ENCODE assay signal across 14 mouse cellular contexts in the genomic region with DNA sequence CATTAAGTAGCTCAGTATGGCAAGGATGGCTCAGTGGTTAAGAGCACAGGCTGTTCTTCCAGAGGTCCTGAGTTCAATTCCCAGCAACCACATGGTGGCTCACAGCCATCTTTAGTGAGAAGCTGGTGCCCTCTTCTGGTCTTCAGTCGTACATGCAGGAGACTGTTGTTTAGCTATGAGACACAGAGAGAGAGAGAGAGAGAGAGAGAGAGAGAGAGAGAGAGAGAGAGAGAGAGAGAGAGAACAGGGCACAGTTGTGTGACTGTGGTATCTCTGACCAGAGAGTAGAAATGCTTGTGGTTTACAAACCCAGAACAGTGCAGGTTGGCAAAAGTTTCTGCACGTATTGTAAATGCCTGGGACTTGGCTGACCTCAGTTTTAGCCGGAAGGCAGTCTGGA. TPM values are rescaled to one million over a fixed set of nuclear protein-coding genes. Genes with fewer than 3 reads are reported as not detected.
A peak's percentile ranks its signal among the peaks of the same experiment; 100 is the strongest.
DNase-seq lines count a peak whose midpoint lies in the region; ATAC-seq and TF ChIP-seq lines count a peak whose summit lies in the region.
"Not testable (repeated sequence)": the region's sequence is repeated elsewhere in the genome, so short reads cannot be mapped to it uniquely, and the experiment has no call there.
"Had no signal": no experiment of that assay in that cellular context is flagged by ENCODE, and none has a peak within 500 bp of the region (broad histone marks: within the 10 kb centered on the region; RNA-seq: fewer than 3 reads in every experiment).

No protein-coding gene starts in this region.

- H3K9ac ChIP-seq in heart, postnatal 0 days (replicated peaks; ENCODE audit: low read depth, low read length): not testable (repeated sequence)

- not testable (repeated sequence) for TF ChIP-seq EP300 in heart, postnatal 0 days (IDR thresholded peaks at IDR 0.05; ENCODE audit: low read depth)

- not testable (repeated sequence) for H3K9me3 ChIP-seq in heart, postnatal 0 days (replicated peaks; ENCODE audit: control insufficient read depth, low read length)

- not testable (repeated sequence) for ATAC-seq in heart, postnatal 0 days (ENCODE audit: insufficient read depth, low read depth)
- peak; percentile 49; the same call in 1 of the 2 replicates for ATAC-seq in megakaryocyte progenitor cell, adult 5-6 weeks (replicated peaks; ENCODE audit: poor library complexity)

- not testable (repeated sequence) for H3K4me3 ChIP-seq in cortical plate, adult 2 months (ENCODE audit: insufficient read depth, low read length); heart, postnatal 0 days (ENCODE audit: low read depth, low read length); layer of hippocampus, adult 2 months; thymus, adult 2 months (ENCODE audit: control insufficient read depth, insufficient read depth, low read length)

- not testable (repeated sequence) for H3K4me1 ChIP-seq in cortical plate, adult 2 months (ENCODE audit: control insufficient read depth, insufficient read depth, low read length); thymus, adult 2 months (replicated peaks; ENCODE audit: control insufficient read depth, insufficient read depth, low read length)
- H3K4me1 ChIP-seq in heart, postnatal 0 days (ENCODE audit: control insufficient read depth, insufficient read depth): peaks cover 19% of the 10 kb centered on the region

- not testable (repeated sequence) for H3K27ac ChIP-seq in cortical plate, adult 2 months (ENCODE audit: insufficient read depth, low read length); heart, postnatal 0 days (ENCODE audit: low read depth); layer of hippocampus, adult 2 months; thymus, adult 2 months (ENCODE audit: control insufficient read depth, insufficient read depth, low read length)

- H3K4me2 ChIP-seq in heart, postnatal 0 days (ENCODE audit: low read depth, low read length): not testable (repeated sequence)

- WGBS in heart, postnatal 0 days: 76% methylated on average over 3 of the region's 3 CpGs
- 63% methylated on average over 3 of the region's 3 CpGs for WGBS in thymus, adult 2 months

- H3K27me3 ChIP-seq in heart, postnatal 0 days (ENCODE audit: control insufficient read depth, insufficient read depth, low read length): peaks cover 20% of the 10 kb centered on the region
- H3K27me3 ChIP-seq in thymus, adult 2 months (ENCODE audit: control insufficient read depth, insufficient read depth, low read length): not testable (repeated sequence)

- 0 out of 2 replicates have a peak, but pooled peaks have one; percentile 5 for TF ChIP-seq CTCF in cortical plate, adult 2 months (IDR thresholded peaks at IDR 0.05; ENCODE audit: extremely low read depth, insufficient read depth, low read length)
- TF ChIP-seq CTCF in heart, postnatal 0 days (IDR thresholded peaks at IDR 0.05; ENCODE audit: low read depth): peak; percentile 8; the same call in 1 of the 2 replicates
- TF ChIP-seq CTCF in layer of hippocampus, adult 2 months (conservative IDR thresholded peaks at IDR 0.05): peak; percentile 30
- TF ChIP-seq CTCF in thymus, adult 2 months (IDR thresholded peaks at IDR 0.05; ENCODE audit: borderline replicate concordance, control insufficient read depth, extremely low read depth, insufficient read depth, low read length, poor library complexity): not testable (repeated sequence)

- DNase-seq in CD4-positive helper T cell, adult 2 months (ENCODE audit: low read depth, low spot score): peak; percentile 17
- DNase-seq in ES-CJ7 (ENCODE audit: low read depth, low spot score): peak; percentile 70
- DNase-seq in heart, postnatal 0 days (ENCODE audit: low spot score); layer of hippocampus, adult 2 months (ENCODE audit: low spot score in 2 of 2): not testable (repeated sequence)
- DNase-seq in thymus, adult 2 months: peak; percentile 15

- H3K36me3 ChIP-seq in heart, postnatal 0 days (replicated peaks; ENCODE audit: control insufficient read depth, insufficient read depth, low read length); thymus, adult 2 months (ENCODE audit: control insufficient read depth, insufficient read depth, low read length): not testable (repeated sequence)

- TF ChIP-seq POLR2A in cortical plate, adult 2 months (IDR thresholded peaks at IDR 0.05; ENCODE audit: extremely low read depth, insufficient read depth, low read length); thymus, adult 2 months (IDR thresholded peaks at IDR 0.05; ENCODE audit: control insufficient read depth, extremely low read depth, insufficient read depth, low read length, poor library complexity): not testable (repeated sequence)

RNA-seq across cellular contexts. Expression of gene Ppa1, which starts 24.5 kb away (rescaled TPM):
- polyA plus RNA-seq in cortical plate, adult 2 months (2012; rRNA removed): 98.7 and 108 TPM in 2 replicates
- 28.2 and 35.5 TPM in 2 replicates for total RNA-seq in heart, postnatal 0 days (2014; rRNA removed; ENCODE audit: low replicate concordance)
- polyA plus RNA-seq in heart, postnatal 0 days (2015; fragmentation: Nextera tagmentation; extraction: Ambion mirVana): 53.0 and 54.8 TPM in 2 replicates
- total RNA-seq in layer of hippocampus, adult 2 months (2021): 10 to 100 TPM; 96.5 to 98.5 TPM
- total RNA-seq in megakaryocyte progenitor cell, adult 5-6 weeks (2015): 94.9 and 95.4 TPM in 2 replicates
- 139 and 176 TPM in 2 replicates for total RNA-seq in megakaryocyte progenitor cell, adult 5-6 weeks (2017)
- polyA plus RNA-seq in thymus, adult 2 months (2012; rRNA removed): 29.9 and 36.1 TPM in 2 replicates

RNA-seq across cellular contexts. Expression of gene Npffr1, which starts 28.6 kb away (rescaled TPM):
- 0.35 and 0.57 TPM in 2 replicates for polyA plus RNA-seq in cortical plate, adult 2 months (2012; rRNA removed)
- not detected in 2 replicates for total RNA-seq in heart, postnatal 0 days (2014; rRNA removed; ENCODE audit: low replicate concordance)
- 0.05 TPM in 1 of 2 replicates, not detected in the other for polyA plus RNA-seq in heart, postnatal 0 days (2015; fragmentation: Nextera tagmentation; extraction: Ambion mirVana)
- 1 to 10 TPM; 4.0 to 4.7 TPM for total RNA-seq in layer of hippocampus, adult 2 months (2021)
- total RNA-seq in megakaryocyte progenitor cell, adult 5-6 weeks (2015): 0.10 TPM in 2 replicates
- not detected in 2 replicates for total RNA-seq in megakaryocyte progenitor cell, adult 5-6 weeks (2017)
- polyA plus RNA-seq in thymus, adult 2 months (2012; rRNA removed): 0.04 and 0.10 TPM in 2 replicates
- total RNA-seq: neutrophil, adult 5-6 weeks had no signal
- polyA plus RNA-seq: CD4-positive, CD25-positive, alpha-beta regulatory T cell, adult 4 months; embryonic facial prominence, embryonic 15.5 days; heart, embryonic 16.5 days; inflammation-experienced regulatory T-cells, adult 6 months; liver, embryonic 11.5 days; neural tube, embryonic 11.5 days had no signal

RNA-seq across cellular contexts. Expression of gene Sar1a, which starts 56.2 kb away (rescaled TPM):
- polyA plus RNA-seq in cortical plate, adult 2 months (2012; rRNA removed): 106 and 108 TPM in 2 replicates
- 137 and 148 TPM in 2 replicates for total RNA-seq in heart, postnatal 0 days (2014; rRNA removed; ENCODE audit: low replicate concordance)
- 140 and 151 TPM in 2 replicates for polyA plus RNA-seq in heart, postnatal 0 days (2015; fragmentation: Nextera tagmentation; extraction: Ambion mirVana)
- 100 to 1,000 TPM; 117 to 124 TPM for total RNA-seq in layer of hippocampus, adult 2 months (2021)
- 81.2 and 88.9 TPM in 2 replicates for total RNA-seq in megakaryocyte progenitor cell, adult 5-6 weeks (2015)
- 98.0 and 113 TPM in 2 replicates for total RNA-seq in megakaryocyte progenitor cell, adult 5-6 weeks (2017)
- 71.8 and 74.7 TPM in 2 replicates for polyA plus RNA-seq in thymus, adult 2 months (2012; rRNA removed)
